Mouse (Mus musculus) ZHBTc4 (cell line): Measurements from ENCODE around the gene Rad54l.

Experiments
- DNase-seq: peaks from one replicate; pipeline ENCODE4 v3.0.0-alpha.2; 2011; ENCODE audit warnings: low read depth, low spot score

Gene Rad54l

GRCm38 (mm10) chr4:116074145-116074675 is 49.3 kb downstream of the Rad54l start:
- DNase-seq = peak; percentile 27

GRCm38 (mm10) chr4:116073146-116073545 is 50.3 kb downstream of the Rad54l start:
- peak; percentile 25 for DNase-seq

- DNase-seq = no peak
Measured at GRCm38 (mm10) chr4:116070116-116070515, 53.4 kb downstream of the Rad54l start.

GRCm38 (mm10) chr4:116063855-116064254 is 59.6 kb downstream of the Rad54l start:
- DNase-seq = no peak

- DNase-seq = peak; percentile 64
Measured at GRCm38 (mm10) chr4:116059012-116059726, 64.3 kb downstream of the Rad54l start.

GRCm38 (mm10) chr4:116057559-116057958 is 65.9 kb downstream of the Rad54l start:
- peak; percentile 67 for DNase-seq

GRCm38 (mm10) chr4:116053399-116053961 is 70.0 kb downstream of the Rad54l start, which contains the start of gene Nsun4:
Gene Nsun4, minus strand, starts transcription at chr4:116053876.
- peak; percentile 97 for DNase-seq

- DNase-seq = peak; percentile 28
Measured at GRCm38 (mm10) chr4:116052526-116053293, 70.8 kb downstream of the Rad54l start.

- no peak for DNase-seq
Measured at GRCm38 (mm10) chr4:116049211-116049610, 74.3 kb downstream of the Rad54l start.

- no peak for DNase-seq
Measured at GRCm38 (mm10) chr4:116048130-116048920, 75.2 kb downstream of the Rad54l start.

- DNase-seq = no peak
Measured at GRCm38 (mm10) chr4:116047681-116048080, 75.8 kb downstream of the Rad54l start.

- DNase-seq = no peak
Measured at GRCm38 (mm10) chr4:116046604-116047003, 76.9 kb downstream of the Rad54l start.
